Mouse (Mus musculus): ENCODE data around the gene Xirp1.
"Not testable (repeated sequence)": the region's sequence is repeated elsewhere in the genome, so short reads cannot be mapped to it uniquely, and the experiment has no call there.

The Xirp1 gene

DNA sequence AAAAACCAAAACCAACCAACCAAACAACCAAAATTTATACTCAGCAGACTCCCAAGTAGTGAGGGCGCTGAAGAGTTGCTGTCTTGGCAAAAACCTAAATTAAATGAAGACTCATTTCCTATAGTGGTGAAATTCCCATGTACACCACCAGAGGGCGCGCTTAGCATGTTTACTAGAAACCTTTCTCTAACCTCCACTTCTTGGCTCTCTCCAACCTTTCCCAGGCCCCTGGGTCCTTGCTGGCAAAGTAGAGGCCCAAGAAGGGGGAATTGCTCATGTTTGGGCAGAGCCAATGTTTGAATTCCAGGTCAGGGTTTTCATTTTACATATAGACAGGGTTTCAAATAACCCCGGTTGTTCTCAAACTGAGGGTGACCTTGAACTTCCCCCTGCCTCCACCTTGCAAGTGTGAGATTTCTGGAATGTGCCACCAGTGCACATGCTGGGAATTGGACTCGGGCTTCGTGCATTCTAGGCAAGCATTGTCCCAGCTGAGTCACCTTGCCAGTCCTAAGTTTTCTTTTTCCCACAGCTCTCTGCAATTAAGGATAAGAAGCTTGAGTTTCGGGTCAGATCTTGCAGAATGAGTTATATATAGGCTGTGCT lies 3.0 kb downstream of the Xirp1 start:
- DNase-seq (ENCODE audit: low spot score in 2 of 2), result peak; percentile 24 to 58

- no peak for DNase-seq (ENCODE audit: low spot score in 2 of 2)
Measured at GRCm38 (mm10) chr9:120016956-120017355, 6.4 kb downstream of the Xirp1 start.

- DNase-seq (ENCODE audit: low spot score in 2 of 2), result no peak
Measured at GRCm38 (mm10) chr9:120014828-120015227, 8.6 kb downstream of the Xirp1 start.

DNA sequence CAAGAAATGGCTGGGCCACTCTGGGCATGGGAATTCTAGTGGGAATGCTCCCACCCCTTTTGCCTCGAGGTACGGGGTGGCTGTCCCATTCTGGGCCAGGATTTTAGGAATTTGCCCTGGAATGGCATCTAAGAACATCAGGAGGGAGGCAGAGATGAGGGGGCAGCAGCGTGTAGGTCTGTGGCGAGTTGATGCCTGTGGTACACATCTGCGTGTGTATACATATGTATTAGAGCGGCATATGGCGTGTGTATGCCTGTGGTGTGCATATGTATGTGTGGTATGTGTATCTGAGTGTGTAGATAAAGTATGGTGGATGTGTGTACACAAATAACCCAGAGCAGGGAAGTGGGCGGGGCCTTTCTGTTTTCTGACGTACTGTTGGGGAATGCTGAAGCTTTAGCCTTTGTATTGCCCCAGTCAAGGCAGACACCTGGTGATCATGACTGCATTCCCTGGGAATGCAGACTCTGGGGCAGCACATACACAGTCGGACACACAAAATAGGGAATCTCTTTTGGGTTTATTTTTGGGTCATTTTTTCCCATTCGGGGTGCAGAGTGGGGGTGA lies 10.1 kb downstream of the Xirp1 start:
- no peak for DNase-seq (ENCODE audit: low spot score in 2 of 2)

GRCm38 (mm10) chr9:120012781-120013180 lies 10.6 kb downstream of the Xirp1 start:
- no peak for DNase-seq (ENCODE audit: low spot score in 2 of 2)

GRCm38 (mm10) chr9:120012161-120012560 lies 11.2 kb downstream of the Xirp1 start:
- DNase-seq (ENCODE audit: low spot score in 2 of 2), result not testable (repeated sequence)

- peak in 1 of 2 experiments; percentile 21 for DNase-seq (ENCODE audit: low spot score in 2 of 2)
Measured at GRCm38 (mm10) chr9:120011533-120011932, 11.9 kb downstream of the Xirp1 start.

GRCm38 (mm10) chr9:120010781-120011511 lies 12.5 kb downstream of the Xirp1 start:
- peak; percentile 82 to 89 for DNase-seq (ENCODE audit: low spot score in 2 of 2)

DNA sequence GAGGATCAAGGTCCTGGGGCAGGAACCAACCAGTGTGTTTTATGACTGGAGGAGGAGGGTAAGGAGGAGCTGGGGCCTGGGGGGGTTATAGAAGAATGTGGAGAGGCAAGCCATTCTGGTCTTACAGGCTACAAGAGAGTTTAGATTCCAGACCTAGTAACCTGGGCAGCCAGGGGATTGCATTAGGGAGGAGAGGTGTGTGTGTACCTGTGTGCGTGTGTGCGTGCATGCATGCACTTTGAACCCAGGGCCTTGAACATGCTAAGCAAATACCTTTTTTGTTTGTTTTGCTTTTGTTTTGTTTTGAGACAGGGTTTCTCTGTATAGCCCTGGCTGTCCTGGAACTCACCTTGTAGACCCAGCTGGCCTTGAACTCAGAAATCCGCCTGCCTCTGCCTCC lies 13.5 kb downstream of the Xirp1 start:
- no peak for DNase-seq (ENCODE audit: low spot score in 2 of 2)

GRCm38 (mm10) chr9:120009226-120009841 lies 14.1 kb downstream of the Xirp1 start:
- DNase-seq (ENCODE audit: low spot score in 2 of 2), result no peak

GRCm38 (mm10) chr9:120007833-120008232 lies 15.6 kb downstream of the Xirp1 start:
- no peak for DNase-seq (ENCODE audit: low spot score in 2 of 2)

DNA sequence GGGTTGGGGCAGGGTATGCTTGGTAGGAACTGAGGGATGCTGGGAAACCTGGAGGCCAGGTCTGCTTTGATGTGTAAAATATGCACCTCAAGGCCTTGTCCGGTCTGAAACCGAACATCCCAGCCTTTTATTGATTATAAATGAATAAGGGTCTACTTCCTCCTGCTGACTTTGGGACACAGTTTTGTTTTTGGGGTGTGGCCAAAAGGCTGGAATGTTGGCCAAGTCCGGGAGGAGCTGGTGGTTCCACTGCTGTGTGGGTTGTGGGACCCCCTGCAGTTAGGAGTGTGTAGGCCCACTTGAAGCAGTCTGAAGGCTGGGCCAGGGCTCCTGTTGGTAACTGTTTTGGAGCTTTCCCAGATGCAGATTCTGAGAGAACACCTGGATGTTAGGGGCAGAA lies 17.5 kb downstream of the Xirp1 start:
- no peak for DNase-seq (ENCODE audit: low spot score in 2 of 2)

- DNase-seq (ENCODE audit: low spot score in 2 of 2), result no peak
Measured at GRCm38 (mm10) chr9:120002893-120003292, 20.5 kb downstream of the Xirp1 start.

DNA sequence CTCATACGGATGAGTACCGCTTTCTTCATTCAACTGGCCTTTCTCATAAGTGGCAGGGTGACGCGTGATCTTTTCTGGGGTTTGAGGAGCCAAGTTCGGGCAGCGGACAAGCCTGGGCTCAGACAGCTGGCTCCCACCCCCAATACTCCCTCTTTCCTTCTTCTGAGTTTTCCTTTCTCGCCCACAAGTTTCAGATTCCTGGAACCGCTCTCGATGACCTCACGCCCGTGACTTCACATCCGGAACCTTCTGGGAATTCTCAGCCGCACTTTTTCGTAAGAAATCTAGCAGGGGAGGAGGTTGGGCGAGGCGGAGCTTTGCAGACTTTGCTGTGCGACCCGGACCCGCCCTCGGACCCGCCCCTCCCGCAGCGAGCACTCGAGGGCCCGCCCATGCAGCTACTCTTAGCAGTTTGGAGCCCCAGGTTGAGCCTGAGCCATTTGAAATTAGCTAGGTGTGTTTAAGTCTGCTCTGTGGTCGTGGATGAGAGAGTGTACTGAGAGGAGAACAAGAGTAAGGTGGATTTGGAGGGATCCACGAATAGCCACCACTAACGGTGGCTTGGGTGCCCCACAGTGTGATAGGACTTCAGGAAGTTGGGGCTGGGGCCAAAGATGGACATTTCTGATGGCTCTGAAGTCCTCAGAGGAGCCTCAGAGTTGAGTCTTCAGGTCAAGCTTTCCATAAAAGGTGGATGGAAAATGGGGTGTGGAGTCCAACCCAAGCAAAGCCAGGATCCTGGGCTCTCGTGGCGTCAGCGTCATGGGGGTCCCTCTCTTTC lies 21.3 kb downstream of the Xirp1 start:
- peak; percentile 38 to 45 for DNase-seq (ENCODE audit: low spot score in 2 of 2)

GRCm38 (mm10) chr9:120000761-120001160 lies 22.6 kb downstream of the Xirp1 start:
- no peak for DNase-seq (ENCODE audit: low spot score in 2 of 2)

- no peak for DNase-seq (ENCODE audit: low spot score in 2 of 2)
Measured at GRCm38 (mm10) chr9:119999636-120000035, 23.8 kb downstream of the Xirp1 start.

DNA sequence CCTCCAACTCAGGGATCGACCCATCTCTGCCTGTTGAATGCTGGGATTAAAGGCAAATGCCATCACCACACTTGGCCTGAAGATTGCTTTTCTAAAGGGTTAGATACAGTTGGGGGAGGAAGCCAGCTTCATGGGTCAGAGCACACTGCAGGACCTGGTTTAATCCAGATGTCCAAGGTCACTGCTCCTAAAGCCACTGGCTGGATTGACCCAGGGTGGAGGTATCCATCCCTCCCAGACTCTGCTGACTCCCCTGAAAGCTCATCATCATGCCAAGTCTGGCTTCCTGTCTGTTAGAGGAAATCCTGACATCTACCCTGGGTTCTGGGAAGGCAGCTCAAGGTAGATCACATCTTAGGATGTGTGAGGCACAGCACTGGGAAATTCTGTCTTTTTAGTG lies 24.6 kb downstream of the Xirp1 start:
- no peak for DNase-seq (ENCODE audit: low spot score in 2 of 2)

DNA sequence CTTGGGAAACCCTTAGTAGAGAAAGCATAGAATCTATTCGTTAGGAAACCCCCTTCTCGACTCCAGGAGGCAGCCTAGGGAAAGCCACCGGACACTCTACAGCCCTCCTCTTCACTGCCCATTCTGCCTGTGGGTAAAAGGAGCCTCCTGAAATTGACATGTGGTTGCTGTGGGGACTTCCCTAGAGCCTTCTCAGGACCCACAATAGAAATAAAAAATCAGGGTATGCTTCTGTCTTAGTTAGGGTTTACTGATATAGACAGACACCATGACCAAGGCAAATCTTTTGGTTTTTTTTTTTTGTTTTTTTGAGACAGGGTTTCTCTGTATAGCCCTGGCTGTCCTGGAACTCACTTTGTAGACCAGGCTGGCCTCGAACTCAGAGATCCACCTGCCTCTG lies 27.3 kb downstream of the Xirp1 start:
- no peak for DNase-seq (ENCODE audit: low spot score in 2 of 2)

GRCm38 (mm10) chr9:119994207-119994606 lies 29.2 kb downstream of the Xirp1 start:
- DNase-seq (ENCODE audit: low spot score in 2 of 2), result no peak

DNA sequence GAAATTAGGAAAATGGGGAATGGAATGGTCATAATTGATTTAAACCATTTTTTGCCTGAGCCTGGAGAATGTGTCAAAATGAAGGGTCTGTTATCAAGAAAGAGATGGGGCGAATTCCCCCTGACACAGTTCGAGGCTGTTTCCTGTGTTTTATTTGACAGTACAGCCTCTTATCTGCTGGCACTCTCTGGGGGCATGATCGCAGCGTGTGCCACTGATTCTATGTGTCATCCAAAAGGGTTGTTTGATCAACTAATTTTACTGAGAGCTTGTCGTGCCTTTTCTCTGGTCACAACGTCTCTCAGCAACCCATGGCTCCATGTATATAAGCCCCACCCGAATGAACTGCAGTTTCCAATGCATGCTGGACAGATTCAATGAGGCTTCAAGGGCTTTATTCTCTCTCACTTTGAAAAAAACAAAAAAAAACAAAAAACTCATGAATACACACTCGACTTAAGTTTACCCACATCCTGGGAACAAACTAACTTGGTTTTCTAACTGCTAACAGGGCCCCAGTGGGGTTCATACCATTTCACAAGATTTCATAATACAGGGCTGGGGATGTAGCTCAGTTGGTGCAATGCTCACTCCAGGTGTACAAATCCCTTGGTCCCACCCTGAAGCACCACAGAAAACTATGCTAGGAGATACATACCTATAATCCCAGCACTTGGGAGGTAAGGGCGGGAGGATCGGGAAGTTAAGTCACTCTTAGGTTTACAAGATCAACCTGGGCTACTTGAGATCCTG lies 30.1 kb downstream of the Xirp1 start:
- no peak for DNase-seq (ENCODE audit: low spot score in 2 of 2)

GRCm38 (mm10) chr9:119991310-119991709 lies 32.1 kb downstream of the Xirp1 start:
- no peak for DNase-seq (ENCODE audit: low spot score in 2 of 2)
